Mouse (Mus musculus) ES-E14 (cell line): ENCODE measurements around the gene 4931406P16Rik. TPM values are rescaled to one million over a fixed set of nuclear protein-coding genes. Genes with fewer than 3 reads are reported as not detected.

Experiments used
- DNase-seq: peaks from one replicate; pipeline ENCODE4 v3.0.0-alpha.2; 2013; ENCODE audit warnings: low read depth, low spot score
- H3K27ac ChIP-seq: 2 replicates; pipeline ENCODE4 v1.5.1; 2012; ENCODE audit warnings: low read depth, mild to moderate bottlenecking, low read length, moderate library complexity, mixed read lengths; ENCODE audit not compliant: poor library complexity, insufficient read depth, severe bottlenecking
- H3K36me3 ChIP-seq: 2 replicates; pipeline ENCODE4 v1.6.1; 2012; ENCODE audit warnings: mild to moderate bottlenecking, low read length, moderate library complexity, mixed read lengths; ENCODE audit not compliant: control insufficient read depth, poor library complexity, insufficient read depth, severe bottlenecking
- H3K4me1 ChIP-seq, 2 experiments: fragments of 150-350 bp in 1 of 2; sonication (generic) in 1 of 2; 2 replicates each; pipeline ENCODE4 v1.6.1; 2012; ENCODE audit warnings: low read length in 2 of 2, mild to moderate bottlenecking in 1 of 2, mixed read lengths in 1 of 2; ENCODE audit not compliant: control insufficient read depth in 2 of 2, insufficient read depth in 2 of 2, poor library complexity in 1 of 2
- H3K4me3 ChIP-seq, 2 experiments: fragments of 150-350 bp in 1 of 2; sonication (generic) in 1 of 2; 2 replicates each; pipeline ENCODE4 v1.5.1; 2012; ENCODE audit warnings: low read length in 2 of 2, low read depth in 1 of 2, mild to moderate bottlenecking in 1 of 2, mixed read lengths in 1 of 2; ENCODE audit not compliant: insufficient read depth in 1 of 2, poor library complexity in 1 of 2, severe bottlenecking in 1 of 2
- H3K9ac ChIP-seq: 2 replicates; pipeline ENCODE4 v1.6.1; 2012; ENCODE audit warnings: low read depth, mild to moderate bottlenecking, low read length, mixed read lengths; ENCODE audit not compliant: poor library complexity, insufficient read depth, severe bottlenecking
- H3K9me3 ChIP-seq: fragments of 150-350 bp; sonication (generic); 2 replicates; pipeline ENCODE4 v1.6.1; 2012; ENCODE audit warnings: low read depth, mild to moderate bottlenecking, low read length; ENCODE audit not compliant: control insufficient read depth, insufficient read depth
- CHD2 ChIP-seq: IDR thresholded peaks from 2 replicates; pipeline ENCODE4 v1.6.1; 2014; ENCODE audit warnings: mild to moderate bottlenecking, low read depth, low read length, inconsistent platforms
- HCFC1 ChIP-seq: IDR thresholded peaks from 2 replicates; pipeline ENCODE4 v1.6.1; 2012; ENCODE audit warnings: low read length, inconsistent platforms, borderline replicate concordance; ENCODE audit not compliant: insufficient read depth
- MAFK ChIP-seq: IDR thresholded peaks from 2 replicates; pipeline ENCODE4 v1.6.1; 2014; ENCODE audit warnings: mild to moderate bottlenecking, low read depth, low read length, inconsistent platforms; ENCODE audit not compliant: insufficient read depth
- ZC3H11A ChIP-seq: IDR thresholded peaks from 2 replicates; pipeline ENCODE4 v1.6.1; 2012; ENCODE audit warnings: low read depth, mild to moderate bottlenecking, inconsistent platforms, low read length, borderline replicate concordance
- ZNF384 ChIP-seq: IDR thresholded peaks from 2 replicates; pipeline ENCODE4 v1.6.1; 2012; ENCODE audit warnings: low read depth, low read length, inconsistent platforms
- in situ Hi-C, 2 experiments: fragments of 600-800 bp; cut with MboI; formaldehyde crosslinking; loops; one replicate each; pipeline ENCODE4 v1.15.1; 2025; ENCODE audit warnings: low sequenced_read_pairs in 2 of 2, inconsistent platforms in 1 of 2; ENCODE audit not compliant: unreplicated experiment in 2 of 2
- total RNA-seq: library from RNA; depleted of rRNA; stranded (reverse); fragments of 300-350 nt; gene quantifications from 2 replicates; pipeline ENCODE4 v1.2.3, GENCODE M21; 2012

4931406P16Rik gene
- total RNA-seq, 1 experiment, result 33.6 TPM

DNA sequence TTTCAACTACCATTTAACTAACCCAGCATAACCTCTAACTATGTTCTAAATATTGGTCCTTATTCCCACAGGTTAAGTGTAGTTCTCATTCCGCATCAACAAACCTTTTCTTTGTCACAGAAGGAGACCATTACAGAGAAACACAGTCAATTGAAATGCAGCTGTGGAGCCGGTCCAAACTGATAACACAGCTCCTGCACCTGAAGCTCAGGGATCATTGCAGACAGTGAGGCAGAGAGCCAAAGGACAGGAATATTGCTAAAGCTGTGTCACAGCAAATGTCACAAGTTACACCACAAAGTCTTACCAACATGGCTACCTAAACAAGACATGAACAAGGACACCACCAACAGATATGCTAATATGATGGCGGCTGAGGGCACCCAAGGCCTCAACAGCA is 37.3 kb downstream of the 4931406P16Rik start:
- Histone ChIP-seq H3K4me3 (no peak overlapping the region), H3K9ac (no peak overlapping the region), H3K36me3 (no peaks in the 10 kb centered on the region), H3K9me3 (no peaks in the 10 kb centered on the region), H3K27ac (no peak overlapping the region), H3K4me1 (peaks cover 0 to 3% of the 10 kb centered on the region in 2 experiments; a peak in 2 of 4 replicates)
- no peak for DNase-seq
- TF ChIP-seq HCFC1, result no peak
- no peak for TF ChIP-seq ZNF384
- no peak for TF ChIP-seq CHD2
- no peak for TF ChIP-seq ZC3H11A
- TF ChIP-seq MAFK, result no peak
- in situ Hi-C loops, result no loop called here

DNA sequence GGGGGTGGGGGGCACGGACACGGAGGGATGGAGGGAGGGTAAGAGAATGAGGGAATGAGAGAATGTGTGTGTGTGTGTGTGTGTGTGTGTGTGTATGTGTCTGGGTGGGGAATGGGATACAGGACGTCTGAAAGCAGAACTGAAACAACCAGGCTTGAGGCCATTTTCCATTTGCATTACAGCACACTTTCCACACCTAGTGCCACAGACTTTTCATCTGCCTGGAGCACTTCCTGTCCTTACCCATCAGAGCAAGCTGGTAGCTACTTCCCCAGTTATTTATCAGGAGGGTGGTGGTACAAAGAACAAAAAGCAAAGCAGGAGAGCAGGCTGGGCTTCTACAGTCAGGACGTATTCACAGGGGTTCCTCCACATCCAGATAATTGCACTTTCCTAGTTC is 40.9 kb downstream of the 4931406P16Rik start:
- no peak for DNase-seq
- no peak overlapping the region for H3K9ac ChIP-seq
- in situ Hi-C loops, result no loop called here
- no peak overlapping the region for H3K4me3 ChIP-seq
- H3K27ac ChIP-seq, result no peak overlapping the region; the same call in 1 of the 2 replicates
- peaks cover 0 to 8% of the 10 kb centered on the region in 2 experiments; a peak in 3 of 4 replicates for H3K4me1 ChIP-seq
- H3K36me3 ChIP-seq, result no peaks in the 10 kb centered on the region
- H3K9me3 ChIP-seq, result no peaks in the 10 kb centered on the region
- no peak for TF ChIP-seq MAFK

DNA sequence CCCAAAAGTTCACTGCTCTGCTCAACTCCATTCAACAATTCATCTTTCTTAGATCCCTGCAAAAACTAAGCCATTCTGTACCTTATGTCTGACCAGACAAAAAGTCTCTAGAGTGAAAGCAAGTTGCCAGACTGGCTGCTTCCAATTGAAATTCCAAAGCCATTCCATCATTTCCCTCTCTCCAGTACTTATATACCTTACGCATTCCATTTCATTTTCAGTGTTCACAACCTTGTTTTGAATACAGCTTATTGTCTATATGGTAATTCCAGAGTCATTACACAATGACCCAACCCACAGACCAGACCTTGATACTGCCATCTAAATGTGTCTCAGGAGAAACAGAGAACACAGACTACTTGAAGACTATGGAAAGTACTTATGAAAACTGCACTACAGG is 44.9 kb downstream of the 4931406P16Rik start:
- Histone ChIP-seq H3K9ac (no peak overlapping the region), H3K9me3 (no peaks in the 10 kb centered on the region), H3K27ac (no peak overlapping the region), H3K4me3 (no peak overlapping the region), H3K36me3 (no peaks in the 10 kb centered on the region), H3K4me1 (peaks cover 0 to 10% of the 10 kb centered on the region in 2 experiments; a peak in 3 of 4 replicates)
- in situ Hi-C loops, result no loop called here
- DNase-seq, result no peak
- TF ChIP-seq ZC3H11A, result no peak
- no peak for TF ChIP-seq MAFK
- no peak for TF ChIP-seq HCFC1
- TF ChIP-seq ZNF384, result no peak
- TF ChIP-seq CHD2, result no peak

DNA sequence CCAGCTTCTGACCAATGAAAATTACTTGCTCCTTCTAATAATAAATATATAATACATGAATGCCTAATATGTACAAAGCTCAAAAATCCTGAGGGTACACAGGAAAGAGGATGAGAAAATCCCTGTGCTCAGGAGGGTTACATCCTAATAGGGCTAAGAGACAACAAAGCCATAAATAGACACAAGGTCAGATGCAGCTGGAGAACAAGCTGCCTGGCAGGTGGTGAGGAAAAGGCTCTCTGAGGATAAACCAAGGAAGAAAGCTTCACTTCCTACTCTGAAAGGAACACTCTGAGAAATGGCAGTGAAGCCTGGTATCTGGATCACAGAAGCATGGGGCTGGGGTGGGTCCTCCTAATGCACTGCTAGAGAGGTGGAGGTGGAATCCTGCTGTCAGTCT is 46.9 kb downstream of the 4931406P16Rik start:
- peaks cover 5% of the 10 kb centered on the region; the same call in 1 of the 2 replicates for H3K36me3 ChIP-seq
- no peak for DNase-seq
- no peak overlapping the region for H3K9ac ChIP-seq
- TF ChIP-seq ZC3H11A (no peak), CHD2 (no peak), ZNF384 (no peak), MAFK (no peak), HCFC1 (no peak)
- H3K9me3 ChIP-seq, result no peaks in the 10 kb centered on the region
- H3K27ac ChIP-seq, result no peak overlapping the region
- peaks cover 0 to 7% of the 10 kb centered on the region in 2 experiments; a peak in 2 of 4 replicates for H3K4me1 ChIP-seq
- H3K4me3 ChIP-seq, result no peak overlapping the region
- in situ Hi-C loops, result no loop called here

DNA sequence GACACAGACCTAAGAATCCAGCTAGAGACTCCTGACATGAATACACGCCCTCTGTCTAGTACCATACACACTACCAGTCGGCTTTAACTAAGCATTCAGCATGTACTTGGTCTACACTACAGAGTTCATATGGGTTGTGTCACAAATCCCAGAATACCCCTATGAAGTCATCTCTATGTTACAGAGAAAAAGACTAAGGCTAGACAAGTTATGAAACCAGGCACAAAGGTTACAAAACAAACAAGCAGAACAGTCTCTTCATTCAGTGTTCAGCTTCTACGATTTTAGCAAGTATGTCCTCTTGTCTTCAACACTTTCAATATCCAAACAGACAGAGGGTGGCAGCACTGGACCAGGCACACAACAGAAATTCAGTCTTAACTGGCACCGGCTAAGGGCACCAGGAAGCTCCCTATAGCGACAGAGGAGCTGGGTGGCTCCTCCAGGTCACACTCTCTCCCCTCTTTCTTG is 47.4 kb downstream of the 4931406P16Rik start:
- in situ Hi-C loops, result no loop called here
- H3K27ac ChIP-seq, result no peak overlapping the region
- TF ChIP-seq CHD2, result no peak
- TF ChIP-seq HCFC1, result no peak
- TF ChIP-seq ZC3H11A, result no peak
- no peak for TF ChIP-seq MAFK
- TF ChIP-seq ZNF384, result no peak
- H3K9me3 ChIP-seq, result no peaks in the 10 kb centered on the region
- no peak overlapping the region for H3K4me3 ChIP-seq
- peaks cover 5% of the 10 kb centered on the region; the same call in 1 of the 2 replicates for H3K36me3 ChIP-seq
- peaks cover 0 to 7% of the 10 kb centered on the region in 2 experiments; a peak in 2 of 4 replicates for H3K4me1 ChIP-seq
- H3K9ac ChIP-seq, result no peak overlapping the region
- DNase-seq, result no peak
